Mouse (Mus musculus) limb, embryonic 11.5 days (tissue): ENCODE measurements around the gene Nfyc. TPM values are rescaled to one million over a fixed set of nuclear protein-coding genes. Genes with fewer than 3 reads are reported as not detected.

Experiments
- ATAC-seq: fragments of 200-750 bp; cut with Nextera tagmentation; 2 replicates; pipeline ENCODE4 v1.8.0; 2017; ENCODE audit warnings: low read depth; ENCODE audit not compliant: insufficient number of reproducible peaks, low FRiP score, low TSS enrichment
- DNase-seq: peaks from one replicate; pipeline ENCODE4 v3.0.0-alpha.2; 2015; ENCODE audit warnings: low spot score
- H3K27ac ChIP-seq: fragments of 300-500 bp; sonication (generic); replicated peaks from 2 replicates; pipeline ENCODE4 v1.5.1; 2014; ENCODE audit warnings: low read depth, mild to moderate bottlenecking, low read length
- H3K27me3 ChIP-seq: fragments of 300-500 bp; sonication (generic); 2 replicates; pipeline ENCODE4 v1.6.1; 2014; ENCODE audit warnings: mild to moderate bottlenecking, low read length, mixed read lengths; ENCODE audit not compliant: control insufficient read depth, insufficient read depth
- H3K36me3 ChIP-seq: fragments of 300-500 bp; sonication (generic); 2 replicates; pipeline ENCODE4 v1.6.1; 2014; ENCODE audit warnings: mild to moderate bottlenecking, low read length, moderate library complexity, mixed read lengths; ENCODE audit not compliant: control insufficient read depth, insufficient read depth
- H3K4me1 ChIP-seq: fragments of 300-500 bp; sonication (generic); 2 replicates; pipeline ENCODE4 v1.6.1; 2014; ENCODE audit warnings: low read length, mixed read lengths; ENCODE audit not compliant: control insufficient read depth, insufficient read depth
- H3K4me2 ChIP-seq: fragments of 300-500 bp; sonication (generic); 2 replicates; pipeline ENCODE4 v1.6.1; 2014; ENCODE audit warnings: low read depth, mild to moderate bottlenecking, moderate library complexity; ENCODE audit not compliant: severe bottlenecking
- H3K4me3 ChIP-seq: fragments of 300-500 bp; sonication (generic); 2 replicates; pipeline ENCODE4 v1.5.1; 2014; ENCODE audit warnings: low read depth, low read length
- H3K9ac ChIP-seq: fragments of 300-500 bp; sonication (generic); 2 replicates; pipeline ENCODE4 v1.6.1; 2014; ENCODE audit warnings: mild to moderate bottlenecking, low read length
- H3K9me3 ChIP-seq: fragments of 300-500 bp; sonication (generic); 2 replicates; pipeline ENCODE4 v1.6.1; 2016; ENCODE audit warnings: low read length; ENCODE audit not compliant: control insufficient read depth
- WGBS: fragments of 180-500 bp; shearing (Covaris S2); extraction: QIAGEN DNeasy Blood & Tissue Kit; methylation state at CpG from one replicate; pipeline ENCODE4 v1.1.7; 2014; 5-methylcytosine and 5-hydroxymethylcytosine counted together
- polyA plus RNA-seq: library from polyadenylated mRNA; unstranded; fragments of >200 nt; fragmentation: Nextera tagmentation; extraction: Ambion mirVana; gene quantifications from 2 replicates; pipeline ENCODE4 v1.2.1, GENCODE M21; 2014

The Nfyc gene
- polyA plus RNA-seq, 1 experiment from 2014 or later, result 133 TPM

- Histone ChIP-seq H3K4me3 (no peak overlapping the region), H3K9ac (no peak overlapping the region), H3K9me3 (no peaks in the 10 kb centered on the region), H3K4me1 (0 out of 2 replicates have a peak, but pooled peaks cover 3% of the 10 kb centered on the region), H3K27me3 (no peaks in the 10 kb centered on the region), H3K4me2 (no peak overlapping the region), H3K27ac (no peak overlapping the region), H3K36me3 (no peaks in the 10 kb centered on the region)
- DNase-seq (peak; percentile 89), ATAC-seq (0 out of 2 replicates have a peak, but pooled peaks have one; percentile 54)
- 4% methylated on average over 6 of the region's 6 CpGs for WGBS
These were observed 34.8 kb upstream of the Nfyc start for GRCm38 (mm10) chr4:120866211-120866610.

DNA sequence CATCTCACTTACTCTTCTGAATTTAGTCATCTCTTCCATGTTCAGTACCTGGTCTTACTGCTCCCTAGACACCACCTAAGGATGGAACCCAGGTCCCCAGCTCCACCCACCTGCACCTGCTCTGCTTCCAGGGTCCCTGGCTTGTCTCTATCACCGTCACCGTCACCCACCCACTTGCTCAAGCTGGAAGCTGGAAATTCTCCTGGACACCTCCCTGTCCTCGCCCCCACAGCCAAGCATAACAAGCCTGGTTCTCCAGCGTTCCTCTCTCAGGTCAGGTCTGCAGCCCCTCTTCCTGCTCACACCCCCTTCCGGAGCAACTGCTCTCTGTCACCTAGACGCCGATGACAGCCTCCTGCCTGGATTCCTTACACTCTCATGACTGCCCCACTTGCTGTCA lies 28.5 kb upstream of the Nfyc start:
- H3K27me3 ChIP-seq, result peaks cover 7% of the 10 kb centered on the region
- WGBS, result 56% methylated on average over 7 of the region's 7 CpGs
- DNase-seq (no peak), ATAC-seq (no peak)
- H3K4me3 ChIP-seq, result no peak overlapping the region
- no peak overlapping the region for H3K27ac ChIP-seq
- no peaks in the 10 kb centered on the region for H3K4me1 ChIP-seq
- H3K4me2 ChIP-seq, result no peak overlapping the region
- no peaks in the 10 kb centered on the region for H3K36me3 ChIP-seq
- H3K9me3 ChIP-seq, result no peaks in the 10 kb centered on the region
- no peak overlapping the region for H3K9ac ChIP-seq

DNA sequence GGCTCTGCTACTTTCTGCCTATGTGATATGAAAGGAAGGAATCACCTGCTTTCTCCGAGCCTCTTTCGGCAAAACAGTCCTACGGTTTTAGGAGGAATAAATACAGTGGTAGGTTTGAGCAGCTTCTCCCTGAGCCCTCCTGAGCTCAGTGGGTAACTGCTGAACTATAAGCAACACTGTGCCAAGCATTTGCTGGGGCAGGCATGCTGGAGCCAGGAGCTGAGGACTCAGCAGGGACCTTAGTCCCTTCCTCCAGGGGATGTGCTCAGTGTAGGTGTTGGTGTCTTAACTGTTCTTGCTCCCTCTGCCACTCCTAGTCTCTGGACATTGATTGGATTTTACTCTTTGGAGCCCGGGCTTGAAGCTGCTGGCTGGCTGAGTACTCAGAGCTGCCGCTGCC lies 25.0 kb upstream of the Nfyc start:
- Histone ChIP-seq H3K4me1 (no peaks in the 10 kb centered on the region), H3K27ac (no peak overlapping the region)

GRCm38 (mm10) chr4:120855360-120856060 lies 24.1 kb upstream of the Nfyc start:
- no peak for DNase-seq
- H3K9ac ChIP-seq, result no peak overlapping the region
- no peaks in the 10 kb centered on the region for H3K36me3 ChIP-seq
- no peaks in the 10 kb centered on the region for H3K4me1 ChIP-seq
- H3K4me3 ChIP-seq, result peak overlapping the region; percentile 52
- WGBS, result 15% methylated on average over 7 of the region's 7 CpGs
- no peak for ATAC-seq
- no peak overlapping the region for H3K27ac ChIP-seq
- peak overlapping the region; percentile 89 for H3K4me2 ChIP-seq
- no peaks in the 10 kb centered on the region for H3K9me3 ChIP-seq
- peaks cover 13% of the 10 kb centered on the region for H3K27me3 ChIP-seq

More for the DNA sequence above, 25.0 kb upstream of the Nfyc start:
- H3K9ac ChIP-seq, result no peak overlapping the region
- ATAC-seq (no peak), DNase-seq (no peak)
- 34% methylated on average over 5 of the region's 5 CpGs for WGBS
- H3K27me3 ChIP-seq, result peaks cover 13% of the 10 kb centered on the region
- no peak overlapping the region for H3K4me2 ChIP-seq
- no peak overlapping the region for H3K4me3 ChIP-seq
- H3K9me3 ChIP-seq, result no peaks in the 10 kb centered on the region
- no peaks in the 10 kb centered on the region for H3K36me3 ChIP-seq

DNA sequence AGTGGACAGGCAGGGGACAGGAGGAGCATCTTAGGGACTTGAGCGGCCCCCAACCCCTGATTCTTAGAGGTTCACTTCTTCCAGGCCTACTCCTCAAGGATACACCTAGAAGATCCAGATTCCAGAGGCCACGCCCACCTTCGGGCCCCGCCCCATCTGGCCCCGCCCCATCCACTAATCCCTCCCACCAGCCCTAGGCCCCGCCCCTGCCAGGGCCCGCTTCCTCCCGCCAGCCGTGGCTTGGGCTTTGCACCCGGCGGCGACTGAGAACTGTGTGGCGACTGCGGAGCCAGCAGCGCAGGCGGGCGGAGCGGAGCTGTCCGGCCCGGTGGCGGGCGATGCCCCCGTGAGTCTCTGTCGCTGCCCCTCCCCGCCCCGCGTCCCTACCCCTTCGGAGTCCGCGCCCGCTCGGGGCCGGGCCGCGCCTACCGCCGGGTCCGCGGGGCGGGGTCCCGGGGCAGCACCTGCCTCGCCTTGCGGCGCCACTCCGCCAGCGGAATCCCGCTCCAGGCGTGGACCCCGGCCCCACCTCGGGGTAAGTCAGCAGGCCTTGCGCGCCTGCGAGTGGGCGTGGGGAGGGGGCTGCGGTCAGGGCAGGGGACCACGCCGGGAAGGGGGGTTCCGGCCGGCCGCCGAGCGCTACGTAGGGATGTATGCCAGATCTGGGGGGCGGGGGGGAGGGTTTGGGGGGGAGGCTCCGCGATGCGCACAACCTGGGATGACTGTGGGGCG lies 23.4 kb upstream of the Nfyc start, which contains the start of gene Rims3:
Rims3 (plus strand) TSS at position 229 of the 732 bp plus-strand sequence.
- Histone ChIP-seq H3K4me1 (no peaks in the 10 kb centered on the region), H3K9me3 (no peaks in the 10 kb centered on the region), H3K4me2 (peak within 1 kb of the TSS; percentile 89), H3K27me3 (peaks cover 13% of the 10 kb centered on the region), H3K36me3 (no peaks in the 10 kb centered on the region), H3K27ac (no peak within 1 kb of the TSS), H3K9ac (peak within 1 kb of the TSS; percentile 48; the same call in 1 of the 2 replicates), H3K4me3 (peak within 1 kb of the TSS; percentile 52)
- WGBS, result 1% methylated on average over 56 of the region's 68 CpGs
- peak; percentile 46; the same call in 1 of the 2 replicates for ATAC-seq
- peak; percentile 71 for DNase-seq

DNA sequence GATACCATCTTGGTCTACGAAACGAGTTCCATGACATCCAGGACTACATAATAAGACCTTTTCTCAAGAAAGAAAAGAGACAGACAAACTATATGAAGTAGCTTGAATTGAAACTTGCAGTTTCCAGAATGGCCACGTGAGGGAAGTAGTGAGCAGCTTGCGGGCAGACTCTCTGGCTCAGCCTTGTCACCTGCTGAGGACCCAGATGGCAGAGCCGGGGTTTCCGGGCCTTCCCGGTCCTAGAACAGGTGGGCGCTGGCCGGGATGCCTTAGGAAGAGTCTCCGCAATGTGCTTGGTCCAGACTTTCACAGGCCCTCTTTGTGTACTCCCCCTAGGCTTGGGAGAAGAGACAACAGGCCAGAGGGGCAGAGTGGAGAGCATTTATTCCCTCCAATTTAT lies 19.6 kb upstream of the Nfyc start:
- peaks cover 13% of the 10 kb centered on the region for H3K27me3 ChIP-seq
- no peaks in the 10 kb centered on the region for H3K9me3 ChIP-seq
- no peaks in the 10 kb centered on the region for H3K4me1 ChIP-seq
- H3K36me3 ChIP-seq, result no peaks in the 10 kb centered on the region
- DNase-seq (peak; percentile 90), ATAC-seq (no peak)
- H3K4me3 ChIP-seq, result no peak overlapping the region
- no peak overlapping the region for H3K27ac ChIP-seq
- H3K4me2 ChIP-seq, result no peak overlapping the region
- WGBS, result 4% methylated on average over 10 of the region's 10 CpGs
- no peak overlapping the region for H3K9ac ChIP-seq

- H3K27me3 ChIP-seq, result peaks cover 3% of the 10 kb centered on the region
- no peaks in the 10 kb centered on the region for H3K4me1 ChIP-seq
- 65% methylated on average over 11 of the region's 11 CpGs for WGBS
- H3K9me3 ChIP-seq, result no peaks in the 10 kb centered on the region
- ATAC-seq (no peak), DNase-seq (no peak)
- H3K4me2 ChIP-seq, result no peak overlapping the region
- no peak overlapping the region for H3K9ac ChIP-seq
- H3K36me3 ChIP-seq, result no peaks in the 10 kb centered on the region
- no peak overlapping the region for H3K27ac ChIP-seq
- H3K4me3 ChIP-seq, result no peak overlapping the region
These were observed 18.1 kb upstream of the Nfyc start for GRCm38 (mm10) chr4:120849451-120849850.

DNA sequence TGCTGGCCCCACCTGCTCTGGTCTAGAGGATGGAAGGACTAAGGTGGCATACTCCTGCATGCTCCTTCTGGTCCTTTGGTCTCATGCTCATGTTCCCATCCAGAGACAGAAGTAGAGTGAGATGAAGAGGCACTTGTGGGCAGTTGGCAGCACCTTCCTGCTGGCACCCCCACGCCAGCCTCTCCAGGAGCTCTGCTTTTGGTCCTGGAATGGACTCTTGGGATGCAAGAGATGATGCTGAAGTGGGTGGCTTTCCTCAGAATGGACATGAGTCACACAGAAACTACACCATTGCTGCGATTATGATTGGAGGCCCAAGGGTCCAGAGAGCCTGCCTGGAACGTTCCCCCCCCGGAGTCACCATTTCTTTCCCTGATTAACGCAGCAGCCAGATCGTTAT lies 17.5 kb upstream of the Nfyc start:
- DNase-seq (no peak), ATAC-seq (no peak)
- 86% methylated on average over 6 of the region's 6 CpGs for WGBS
- Histone ChIP-seq H3K27me3 (no peaks in the 10 kb centered on the region), H3K4me1 (no peaks in the 10 kb centered on the region), H3K9ac (no peak overlapping the region), H3K4me3 (no peak overlapping the region), H3K9me3 (no peaks in the 10 kb centered on the region), H3K27ac (no peak overlapping the region), H3K4me2 (no peak overlapping the region), H3K36me3 (no peaks in the 10 kb centered on the region)
